Mouse (Mus musculus) stomach, embryonic 15.5 days (tissue): Measurements from ENCODE around the gene Galnt10. TPM values are rescaled to one million over a fixed set of nuclear protein-coding genes. Genes with fewer than 3 reads are reported as not detected.

Experiments used
- ATAC-seq: fragments of 200-750 bp; cut with Nextera tagmentation; 2 replicates; pipeline ENCODE4 v1.8.0; 2017; ENCODE audit warnings: low read depth, moderate number of reproducible peaks, moderate TSS enrichment; ENCODE audit not compliant: insufficient read depth, low FRiP score
- H3K27ac ChIP-seq: fragments of 300-500 bp; sonication (generic); 2 replicates; pipeline ENCODE4 v1.5.1; 2015; ENCODE audit warnings: mild to moderate bottlenecking, inconsistent platforms
- H3K27me3 ChIP-seq: fragments of 300-500 bp; sonication (generic); replicated peaks from 2 replicates; pipeline ENCODE4 v1.6.1; 2015; ENCODE audit warnings: inconsistent platforms
- H3K36me3 ChIP-seq: fragments of 300-500 bp; sonication (generic); 2 replicates; pipeline ENCODE4 v1.6.1; 2015; ENCODE audit warnings: inconsistent platforms
- H3K4me1 ChIP-seq: fragments of 300-500 bp; sonication (generic); 2 replicates; pipeline ENCODE4 v1.6.1; 2015; ENCODE audit warnings: inconsistent platforms
- H3K4me2 ChIP-seq: fragments of 300-500 bp; sonication (generic); 2 replicates; pipeline ENCODE4 v1.6.1; 2015; ENCODE audit warnings: mild to moderate bottlenecking, inconsistent platforms
- H3K4me3 ChIP-seq: fragments of 300-500 bp; sonication (generic); replicated peaks from 2 replicates; pipeline ENCODE4 v1.5.1; 2015; ENCODE audit warnings: inconsistent platforms
- H3K9ac ChIP-seq: fragments of 300-500 bp; sonication (generic); 2 replicates; pipeline ENCODE4 v1.6.1; 2015; ENCODE audit warnings: inconsistent platforms
- H3K9me3 ChIP-seq: fragments of 300-500 bp; sonication (generic); 2 replicates; pipeline ENCODE4 v1.6.1; 2016; ENCODE audit warnings: inconsistent platforms
- WGBS: fragments of 180-500 bp; shearing (Covaris S2); methylation state at CpG from one replicate; pipeline ENCODE4 v1.1.7; 2015; 5-methylcytosine and 5-hydroxymethylcytosine counted together
- polyA plus RNA-seq: library from polyadenylated mRNA; unstranded; fragments of >200 nt; fragmentation: Nextera tagmentation; extraction: Ambion mirVana; gene quantifications from 2 replicates; pipeline ENCODE4 v1.2.1, GENCODE M21; 2015

Gene Galnt10
- polyA plus RNA-seq, 1 experiment from 2014 or later = 19.8 TPM

- no peak overlapping the region for H3K27ac ChIP-seq
- ATAC-seq = no peak
These were observed 134.6 kb downstream of the Galnt10 start for GRCm38 (mm10) chr11:57779824-57780223.

GRCm38 (mm10) chr11:57786616-57787418 lies 141.6 kb downstream of the Galnt10 start:
- Histone ChIP-seq H3K36me3 (no peaks in the 10 kb centered on the region), H3K9me3 (no peaks in the 10 kb centered on the region), H3K27me3 (no peaks in the 10 kb centered on the region), H3K9ac (no peak overlapping the region), H3K4me2 (no peak overlapping the region), H3K4me3 (no peak overlapping the region), H3K4me1 (0 out of 2 replicates have a peak, but pooled peaks cover 6% of the 10 kb centered on the region), H3K27ac (no peak overlapping the region)
- ATAC-seq = no peak
- WGBS = 53% methylated on average over 18 of the region's 18 CpGs

More at GRCm38 (mm10) chr11:57779824-57780223, 134.6 kb downstream of the Galnt10 start:
- no peak overlapping the region for H3K4me2 ChIP-seq
- 0 out of 2 replicates have a peak, but pooled peaks cover 7% of the 10 kb centered on the region for H3K4me1 ChIP-seq
- WGBS = 68% methylated on average over 14 of the region's 14 CpGs
- H3K9ac ChIP-seq = no peak overlapping the region
- no peak overlapping the region for H3K4me3 ChIP-seq
- H3K36me3 ChIP-seq = no peaks in the 10 kb centered on the region
- H3K27me3 ChIP-seq = no peaks in the 10 kb centered on the region
- no peaks in the 10 kb centered on the region for H3K9me3 ChIP-seq

- Histone ChIP-seq H3K9me3 (no peaks in the 10 kb centered on the region), H3K36me3 (no peaks in the 10 kb centered on the region), H3K4me2 (no peak overlapping the region), H3K27ac (no peak overlapping the region), H3K4me1 (0 out of 2 replicates have a peak, but pooled peaks cover 6% of the 10 kb centered on the region), H3K27me3 (no peaks in the 10 kb centered on the region), H3K4me3 (no peak overlapping the region), H3K9ac (no peak overlapping the region)
- ATAC-seq = no peak
- 36% methylated on average over 3 of the region's 3 CpGs for WGBS
These were observed 142.7 kb downstream of the Galnt10 start for GRCm38 (mm10) chr11:57787913-57788312.

GRCm38 (mm10) chr11:57790866-57791535 lies 145.8 kb downstream of the Galnt10 start:
- Histone ChIP-seq H3K27me3 (no peaks in the 10 kb centered on the region), H3K4me3 (no peak overlapping the region), H3K4me2 (no peak overlapping the region), H3K27ac (no peak overlapping the region), H3K9ac (no peak overlapping the region), H3K4me1 (0 out of 2 replicates have a peak, but pooled peaks cover 6% of the 10 kb centered on the region), H3K9me3 (no peaks in the 10 kb centered on the region), H3K36me3 (no peaks in the 10 kb centered on the region)
- 28% methylated on average over 21 of the region's 21 CpGs for WGBS
- no peak for ATAC-seq

GRCm38 (mm10) chr11:57795086-57795485 lies 149.8 kb downstream of the Galnt10 start:
- Histone ChIP-seq H3K4me1 (peaks cover under 1% of the 10 kb centered on the region; the same call in 1 of the 2 replicates), H3K9me3 (no peaks in the 10 kb centered on the region), H3K27ac (no peak overlapping the region), H3K9ac (no peak overlapping the region), H3K36me3 (no peaks in the 10 kb centered on the region), H3K4me3 (no peak overlapping the region), H3K4me2 (no peak overlapping the region), H3K27me3 (no peaks in the 10 kb centered on the region)
- ATAC-seq = no peak
- WGBS = 42% methylated on average over 6 of the region's 6 CpGs

- H3K27ac ChIP-seq = no peak overlapping the region
These were observed 152.6 kb downstream of the Galnt10 start for GRCm38 (mm10) chr11:57797828-57798227.

GRCm38 (mm10) chr11:57799456-57799855 lies 154.2 kb downstream of the Galnt10 start:
- H3K4me3 ChIP-seq = no peak overlapping the region
- H3K36me3 ChIP-seq = no peaks in the 10 kb centered on the region
- peaks cover 21% of the 10 kb centered on the region for H3K4me1 ChIP-seq
- no peaks in the 10 kb centered on the region for H3K9me3 ChIP-seq
- 77% methylated on average over 10 of the region's 10 CpGs for WGBS
- no peaks in the 10 kb centered on the region for H3K27me3 ChIP-seq
- ATAC-seq = no peak
- no peak overlapping the region for H3K4me2 ChIP-seq
- H3K27ac ChIP-seq = no peak overlapping the region
- no peak overlapping the region for H3K9ac ChIP-seq

More at GRCm38 (mm10) chr11:57797828-57798227, 152.6 kb downstream of the Galnt10 start:
- Histone ChIP-seq H3K4me2 (no peak overlapping the region), H3K27me3 (no peaks in the 10 kb centered on the region), H3K9me3 (no peaks in the 10 kb centered on the region), H3K36me3 (no peaks in the 10 kb centered on the region), H3K9ac (no peak overlapping the region), H3K4me1 (peaks cover 13% of the 10 kb centered on the region), H3K4me3 (no peak overlapping the region)
- no peak for ATAC-seq
- WGBS = 80% methylated on average over 9 of the region's 9 CpGs

- no peak for ATAC-seq
- no peaks in the 10 kb centered on the region for H3K36me3 ChIP-seq
- H3K9me3 ChIP-seq = no peaks in the 10 kb centered on the region
- WGBS = 12% methylated on average over 22 of the region's 22 CpGs
- peak overlapping the region; percentile 69 for H3K4me2 ChIP-seq
- H3K9ac ChIP-seq = peak overlapping the region; percentile 40
- peak overlapping the region; percentile 96 for H3K4me3 ChIP-seq
- H3K4me1 ChIP-seq = peaks cover 21% of the 10 kb centered on the region
- no peaks in the 10 kb centered on the region for H3K27me3 ChIP-seq
- peak overlapping the region; percentile 73; the same call in 1 of the 2 replicates for H3K27ac ChIP-seq
These were observed 155.2 kb downstream of the Galnt10 start for GRCm38 (mm10) chr11:57800266-57800951.

GRCm38 (mm10) chr11:57800971-57801765 lies 155.9 kb downstream of the Galnt10 start, which contains the start of gene Sap30l:
Gene Sap30l (plus strand): TSS chr11:57801637.
- H3K27me3 ChIP-seq = no peaks in the 10 kb centered on the region
- under 1% methylated on average over 60 of the region's 66 CpGs for WGBS
- peak within 1 kb of the TSS; percentile 73 for H3K27ac ChIP-seq
- H3K9ac ChIP-seq = peak within 1 kb of the TSS; percentile 91
- H3K4me3 ChIP-seq = peak within 1 kb of the TSS; percentile 96
- H3K4me1 ChIP-seq = peaks cover 21% of the 10 kb centered on the region
- peak; percentile 97 for ATAC-seq
- H3K4me2 ChIP-seq = peak within 1 kb of the TSS; percentile 90
- no peaks in the 10 kb centered on the region for H3K9me3 ChIP-seq
- H3K36me3 ChIP-seq = no peaks in the 10 kb centered on the region

- no peaks in the 10 kb centered on the region for H3K36me3 ChIP-seq
- ATAC-seq = peak; percentile 40
- WGBS = 1% methylated on average over 73 of the region's 85 CpGs
- peak overlapping the region; percentile 90 for H3K4me2 ChIP-seq
- peak overlapping the region; percentile 91 for H3K9ac ChIP-seq
- H3K4me1 ChIP-seq = peaks cover 21% of the 10 kb centered on the region
- H3K27me3 ChIP-seq = no peaks in the 10 kb centered on the region
- H3K4me3 ChIP-seq = peak overlapping the region; percentile 96
- no peaks in the 10 kb centered on the region for H3K9me3 ChIP-seq
- H3K27ac ChIP-seq = peak overlapping the region; percentile 69
These were observed 156.7 kb downstream of the Galnt10 start for GRCm38 (mm10) chr11:57801766-57802510.
